Mouse (Mus musculus): ENCODE measurements around the gene Zfhx2. TPM values are rescaled to one million over a fixed set of nuclear protein-coding genes. Genes with fewer than 3 reads are reported as not detected.

Zfhx2 gene
- polyA plus RNA-seq, 1 experiment from 2014 or later = 4.3 TPM

GRCm38 (mm10) chr14:55014591-55014990, 77.5 kb downstream of the Zfhx2 start:
- ATAC-seq (ENCODE audit: low FRiP score, low TSS enrichment) = peak; percentile 71
- Histone ChIP-seq H3K4me2 (replicated peaks; ENCODE audit: low read depth, low read length) (peak overlapping the region; percentile 82), H3K4me1 (ENCODE audit: insufficient read depth, low read length) (no peaks in the 10 kb centered on the region; the same call in 1 of the 2 replicates), H3K27me3 (ENCODE audit: insufficient read depth, low read length) (no peaks in the 10 kb centered on the region), H3K4me3 (ENCODE audit: low read length) (peak overlapping the region; percentile 89), H3K9me3 (ENCODE audit: low read length) (no peaks in the 10 kb centered on the region; the same call in 1 of the 2 replicates), H3K9ac (replicated peaks; ENCODE audit: low read length) (peak overlapping the region; percentile 85), H3K27ac (ENCODE audit: low read length) (peak overlapping the region; percentile 97), H3K36me3 (ENCODE audit: insufficient read depth, low read length) (peaks cover 11% of the 10 kb centered on the region; the same call in 1 of the 2 replicates)
- under 1% methylated on average over 27 of the region's 27 CpGs for WGBS

DNA sequence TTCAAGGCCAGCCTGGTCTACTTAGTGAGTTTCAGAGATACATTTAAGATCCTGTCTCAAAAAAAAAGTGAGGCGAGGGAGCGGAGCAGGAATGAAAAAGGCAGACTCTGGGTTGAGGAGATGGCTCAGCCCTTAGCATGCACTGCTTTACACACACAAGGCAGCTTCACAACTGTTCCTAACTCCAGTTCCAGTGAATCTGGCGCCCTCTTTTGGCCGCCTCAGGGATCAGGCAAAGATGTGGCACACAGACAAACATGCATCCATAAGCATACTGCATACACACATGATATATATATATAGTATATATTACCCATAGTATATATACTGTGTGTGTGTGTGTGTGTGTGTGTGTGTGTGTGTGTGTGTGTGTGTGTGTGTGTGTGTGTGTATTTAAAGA, 81.0 kb downstream of the Zfhx2 start:
- H3K4me2 ChIP-seq (replicated peaks; ENCODE audit: low read depth, low read length) = no peak overlapping the region
- no peaks in the 10 kb centered on the region; the same call in 1 of the 2 replicates for H3K9me3 ChIP-seq (ENCODE audit: low read length)
- no peak overlapping the region for H3K9ac ChIP-seq (replicated peaks; ENCODE audit: low read length)
- no peaks in the 10 kb centered on the region for H3K36me3 ChIP-seq (ENCODE audit: insufficient read depth, low read length)
- no peak for ATAC-seq (ENCODE audit: low FRiP score, low TSS enrichment)
- no peak overlapping the region for H3K4me3 ChIP-seq (ENCODE audit: low read length)
- no peak overlapping the region for H3K27ac ChIP-seq (ENCODE audit: low read length)
- H3K4me1 ChIP-seq (ENCODE audit: insufficient read depth, low read length) = no peaks in the 10 kb centered on the region
- H3K27me3 ChIP-seq (ENCODE audit: insufficient read depth, low read length) = no peaks in the 10 kb centered on the region
- WGBS = 68% methylated on average over 4 of the region's 4 CpGs

Other genes with a start within 250 kb of the Zfhx2 start
- gene Homez, start 221.4 kb downstream of the Zfhx2 start, polyA plus RNA-seq (2015; fragmentation: Nextera tagmentation; extraction: Ambion mirVana) = 18.0 and 19.9 TPM in 2 replicates
- gene Ppp1r3e, start 214.8 kb downstream of the Zfhx2 start, polyA plus RNA-seq (2015; fragmentation: Nextera tagmentation; extraction: Ambion mirVana) = 1.6 and 1.7 TPM in 2 replicates
- gene Bcl2l2, start 208.9 kb downstream of the Zfhx2 start, polyA plus RNA-seq (2015; fragmentation: Nextera tagmentation; extraction: Ambion mirVana) = 5.0 and 5.1 TPM in 2 replicates
- 0.16 and 0.45 TPM in 2 replicates for gene Gm20521, start 208.9 kb downstream of the Zfhx2 start, polyA plus RNA-seq (2015; fragmentation: Nextera tagmentation; extraction: Ambion mirVana)
- 135 and 141 TPM in 2 replicates for gene Pabpn1, start 199.8 kb downstream of the Zfhx2 start, polyA plus RNA-seq (2015; fragmentation: Nextera tagmentation; extraction: Ambion mirVana)
- 45.9 and 55.1 TPM in 2 replicates for gene Slc22a17, start 179.2 kb downstream of the Zfhx2 start, polyA plus RNA-seq (2015; fragmentation: Nextera tagmentation; extraction: Ambion mirVana)
- 30.0 and 33.0 TPM in 2 replicates for gene Efs, start 166.2 kb downstream of the Zfhx2 start, polyA plus RNA-seq (2015; fragmentation: Nextera tagmentation; extraction: Ambion mirVana)
- gene Il25, start 159.6 kb downstream of the Zfhx2 start, polyA plus RNA-seq (2015; fragmentation: Nextera tagmentation; extraction: Ambion mirVana) = 0.17 TPM in 1 of 2 replicates, not detected in the other
- 1.5 and 2.1 TPM in 2 replicates for gene Cmtm5, start 156.1 kb downstream of the Zfhx2 start, polyA plus RNA-seq (2015; fragmentation: Nextera tagmentation; extraction: Ambion mirVana)
- gene Myh6, start 125.4 kb downstream of the Zfhx2 start, polyA plus RNA-seq (2015; fragmentation: Nextera tagmentation; extraction: Ambion mirVana) = 1.1 and 1.4 TPM in 2 replicates
- not detected in 2 replicates for gene Gm17428, start 115.4 kb downstream of the Zfhx2 start, polyA plus RNA-seq (2015; fragmentation: Nextera tagmentation; extraction: Ambion mirVana)
- gene Myh7, start 97.7 kb downstream of the Zfhx2 start, polyA plus RNA-seq (2015; fragmentation: Nextera tagmentation; extraction: Ambion mirVana) = 2.4 and 5.0 TPM in 2 replicates
- gene Ngdn, start 76.9 kb downstream of the Zfhx2 start, polyA plus RNA-seq (2015; fragmentation: Nextera tagmentation; extraction: Ambion mirVana) = 87.0 and 88.8 TPM in 2 replicates
- gene Thtpa, start 2.5 kb upstream of the Zfhx2 start, polyA plus RNA-seq (2015; fragmentation: Nextera tagmentation; extraction: Ambion mirVana) = 27.1 and 28.9 TPM in 2 replicates
- 23.2 and 23.3 TPM in 2 replicates for gene Ap1g2, start 14.3 kb upstream of the Zfhx2 start, polyA plus RNA-seq (2015; fragmentation: Nextera tagmentation; extraction: Ambion mirVana)
- 0.45 and 0.51 TPM in 2 replicates for gene Jph4, start 24.6 kb upstream of the Zfhx2 start, polyA plus RNA-seq (2015; fragmentation: Nextera tagmentation; extraction: Ambion mirVana)
- gene Dhrs2, start 129.7 kb upstream of the Zfhx2 start, polyA plus RNA-seq (2015; fragmentation: Nextera tagmentation; extraction: Ambion mirVana) = 0.29 and 0.42 TPM in 2 replicates